Mouse (Mus musculus) activated CD4-positive, CD25-positive, alpha-beta regulatory T cell (primary cell): ENCODE measurements around the gene Gm8265. TPM values are rescaled to one million over a fixed set of nuclear protein-coding genes. Genes with fewer than 3 reads are reported as not detected.

Source experiments
- polyA plus RNA-seq, 2 experiments: library from polyadenylated mRNA; unstranded; fragments of 100-300 nt; shearing (Covaris generic); gene quantifications; one replicate each; pipeline ENCODE4 v1.2.1; 2017

The Gm8265 gene
- not detected for polyA plus RNA-seq

DNA sequence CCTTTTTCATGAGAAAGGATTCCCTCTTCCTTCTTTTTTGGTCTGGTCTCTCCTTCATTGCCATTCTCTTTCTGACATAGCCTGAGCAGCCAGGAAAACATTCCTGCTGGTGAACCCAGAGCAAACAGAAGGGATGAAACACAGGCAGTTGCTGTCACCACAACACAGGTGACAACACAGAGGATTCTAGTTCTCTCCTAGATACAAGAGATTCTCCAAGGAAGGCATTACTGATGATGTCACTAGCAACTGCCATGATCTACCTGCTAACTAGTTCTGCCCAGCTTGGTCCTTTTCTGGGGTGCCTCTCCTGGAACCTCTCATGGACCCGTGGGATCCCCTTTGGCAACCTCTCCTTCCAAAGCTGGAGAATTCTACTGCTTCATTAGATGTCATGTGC is at the start of gene Gm8265:
TSS of gene Gm8265 (minus strand) at position 101 of the 400 bp plus-strand sequence.

Other genes with a start within 250 kb of the Gm8265 start
- 1 to 10 TPM in 1 of 2 experiments, not detected in 1; 5.4 TPM for gene Gm3500, start 244.0 kb downstream of the Gm8265 start, polyA plus RNA-seq
- 1 to 10 TPM in 1 of 2 experiments, under 1 TPM in 1; 0.35 to 1.1 TPM for gene Gm3194, start 177.6 kb downstream of the Gm8265 start, polyA plus RNA-seq
- gene Gm8246, start 155.2 kb downstream of the Gm8265 start, polyA plus RNA-seq: not detected
- not detected for gene Gm3187, start 148.8 kb downstream of the Gm8265 start, polyA plus RNA-seq
- 1 to 10 TPM; 1.8 to 3.4 TPM for gene Gm3488, start 131.4 kb downstream of the Gm8265 start, polyA plus RNA-seq
- under 1 TPM in 1 of 2 experiments, not detected in 1; 0.64 TPM for gene Gm3532, start 94.5 kb downstream of the Gm8265 start, polyA plus RNA-seq
- not detected for gene Gm9603, start 54.4 kb upstream of the Gm8265 start, polyA plus RNA-seq
- 1 to 10 TPM in 1 of 2 experiments, under 1 TPM in 1; 0.42 to 1.9 TPM for gene Gm3373, start 108.5 kb upstream of the Gm8265 start, polyA plus RNA-seq
- gene Gm3383, start 175.0 kb upstream of the Gm8265 start, polyA plus RNA-seq: 1 to 10 TPM; 1.3 to 1.7 TPM
- gene Gm3424, start 197.3 kb upstream of the Gm8265 start, polyA plus RNA-seq: not detected
- under 1 TPM; 0.12 to 0.53 TPM for gene Gm8237, start 247.4 kb upstream of the Gm8265 start, polyA plus RNA-seq